Mouse (Mus musculus) cerebellum, adult 18-20 months (tissue): ENCODE data around the gene Sez6l2.
"Not testable (repeated sequence)": the region's sequence is repeated elsewhere in the genome, so short reads cannot be mapped to it uniquely, and the experiment has no call there.

ENCODE experiments used
- DNase-seq, 2 experiments: peaks; one replicate each; pipeline ENCODE4 v3.0.0; 2021

The Sez6l2 gene

GRCm38 (mm10) chr7:126949793-126950646 lies at the start of gene Sez6l2:
Gene Sez6l2 (plus strand): TSS chr7:126950563.
- DNase-seq = peak; percentile 89 to 95

GRCm38 (mm10) chr7:126905590-126905989 lies 44.8 kb upstream of the Sez6l2 start:
- DNase-seq = no peak

GRCm38 (mm10) chr7:126914844-126915243 lies 35.5 kb upstream of the Sez6l2 start:
- no peak for DNase-seq

- not testable (repeated sequence) for DNase-seq
These were observed 32.0 kb upstream of the Sez6l2 start for GRCm38 (mm10) chr7:126918356-126918755.

- DNase-seq = no peak
These were observed 30.4 kb upstream of the Sez6l2 start for GRCm38 (mm10) chr7:126919973-126920372.

GRCm38 (mm10) chr7:126921563-126921962 lies 28.8 kb upstream of the Sez6l2 start:
- DNase-seq = no peak

- DNase-seq = no peak
These were observed 27.7 kb upstream of the Sez6l2 start, which contains the start of gene Tmem219 for GRCm38 (mm10) chr7:126922624-126923060. Gene Tmem219 (minus strand): TSS chr7:126922917.

GRCm38 (mm10) chr7:126923999-126924398 lies 26.4 kb upstream of the Sez6l2 start:
- DNase-seq = no peak

GRCm38 (mm10) chr7:126926299-126926698 lies 24.1 kb upstream of the Sez6l2 start:
- no peak for DNase-seq

GRCm38 (mm10) chr7:126928384-126929037 lies 21.9 kb upstream of the Sez6l2 start, which contains the start of gene Kctd13:
Gene Kctd13 (plus strand): TSS chr7:126928879.
- DNase-seq = peak; percentile 92 to 96

GRCm38 (mm10) chr7:126929046-126929445 lies 21.3 kb upstream of the Sez6l2 start:
- DNase-seq = no peak

GRCm38 (mm10) chr7:126932652-126933051 lies 17.7 kb upstream of the Sez6l2 start:
- DNase-seq = no peak

GRCm38 (mm10) chr7:126941171-126941570 lies 9.2 kb upstream of the Sez6l2 start:
- DNase-seq = peak in 1 of 2 experiments; percentile 7

GRCm38 (mm10) chr7:126941801-126942200 lies 8.6 kb upstream of the Sez6l2 start:
- DNase-seq = peak in 1 of 2 experiments; percentile 13

- DNase-seq = peak; percentile 48 to 58
These were observed 3.8 kb upstream of the Sez6l2 start for GRCm38 (mm10) chr7:126946530-126946929.

- peak; percentile 23 to 44 for DNase-seq
These were observed 1.7 kb upstream of the Sez6l2 start for GRCm38 (mm10) chr7:126948626-126949025.

- no peak for DNase-seq
These were observed 965 bp upstream of the Sez6l2 start, which contains the start of gene Asphd1 for GRCm38 (mm10) chr7:126949403-126949792. Gene Asphd1 (minus strand): TSS chr7:126949582.

GRCm38 (mm10) chr7:126950647-126951615 lies 568 bp downstream of the Sez6l2 start:
- DNase-seq = peak; percentile 49 to 56

- DNase-seq = peak in 1 of 2 experiments; percentile 28
These were observed 1.4 kb downstream of the Sez6l2 start for GRCm38 (mm10) chr7:126951741-126952140.

- DNase-seq = peak in 1 of 2 experiments; percentile 32
These were observed 2.3 kb downstream of the Sez6l2 start for GRCm38 (mm10) chr7:126952646-126953045.

GRCm38 (mm10) chr7:126955125-126955524 lies 4.8 kb downstream of the Sez6l2 start:
- DNase-seq = no peak

- DNase-seq = no peak
These were observed 9.4 kb downstream of the Sez6l2 start for GRCm38 (mm10) chr7:126959780-126960179.
